Mouse (Mus musculus) thymus, adult 2 months (tissue): Measurements from ENCODE around the gene Arfgef2.

ENCODE experiments used
- CTCF ChIP-seq: fragments of 200-500 bp; IDR thresholded peaks from 2 replicates; pipeline ENCODE4 v1.5.1; 2012; ENCODE audit warnings: mild to moderate bottlenecking, control low read depth, low read length, moderate library complexity, borderline replicate concordance; ENCODE audit not compliant: control insufficient read depth, poor library complexity, insufficient read depth; ENCODE audit errors: extremely low read depth
- POLR2A ChIP-seq: fragments of 200-500 bp; IDR thresholded peaks from 2 replicates; pipeline ENCODE4 v1.6.1; 2012; ENCODE audit warnings: mild to moderate bottlenecking, low read length, control low read depth, moderate library complexity; ENCODE audit not compliant: control insufficient read depth, poor library complexity, insufficient read depth; ENCODE audit errors: extremely low read depth

DNA sequence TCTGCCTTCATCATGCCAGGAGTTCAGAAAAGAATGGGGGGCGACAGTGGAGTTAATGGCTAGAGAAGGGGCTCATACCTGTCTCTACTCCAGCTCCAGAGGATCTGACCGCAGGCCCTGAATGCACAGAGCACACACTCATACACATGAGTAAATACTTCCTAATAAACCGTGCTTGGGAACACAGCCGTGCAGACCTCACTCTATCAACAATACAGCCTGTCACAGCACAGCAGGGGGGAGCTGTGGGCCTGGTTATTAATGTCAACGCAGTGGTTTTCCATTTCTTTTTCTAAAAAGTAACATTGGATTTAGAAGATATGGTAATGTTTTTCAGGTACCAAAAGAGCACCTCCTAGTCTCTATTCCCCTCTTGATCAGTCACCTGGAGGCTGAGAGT, 129.0 kb downstream of the Arfgef2 start:
- TF ChIP-seq CTCF (no peak), POLR2A (no peak)
